Mouse (Mus musculus) kidney, embryonic 15.5 days (tissue): ENCODE results near the gene Prkcb. TPM values are rescaled to one million over a fixed set of nuclear protein-coding genes. Genes with fewer than 3 reads are reported as not detected.

ENCODE experiments used
- ATAC-seq: fragments of 200-750 bp; cut with Nextera tagmentation; replicated peaks from 2 replicates; pipeline ENCODE4 v1.8.0; 2017; ENCODE audit warnings: moderate TSS enrichment; ENCODE audit not compliant: low FRiP score
- H3K27ac ChIP-seq: fragments of 300-500 bp; sonication (generic); 2 replicates; pipeline ENCODE4 v1.5.1; 2015; ENCODE audit warnings: mild to moderate bottlenecking, inconsistent platforms
- H3K27me3 ChIP-seq: fragments of 300-500 bp; sonication (generic); 2 replicates; pipeline ENCODE4 v1.6.1; 2015; ENCODE audit warnings: inconsistent platforms
- H3K36me3 ChIP-seq: fragments of 300-500 bp; sonication (generic); 2 replicates; pipeline ENCODE4 v1.6.1; 2015; ENCODE audit warnings: inconsistent platforms
- H3K4me1 ChIP-seq: fragments of 300-500 bp; sonication (generic); 2 replicates; pipeline ENCODE4 v1.6.1; 2015; ENCODE audit warnings: inconsistent platforms
- H3K4me2 ChIP-seq: fragments of 300-500 bp; sonication (generic); 2 replicates; pipeline ENCODE4 v1.6.1; 2015; ENCODE audit warnings: moderate library complexity, mild to moderate bottlenecking, inconsistent platforms
- H3K4me3 ChIP-seq: fragments of 300-500 bp; sonication (generic); replicated peaks from 2 replicates; pipeline ENCODE4 v1.5.1; 2015; ENCODE audit warnings: mild to moderate bottlenecking, inconsistent platforms
- H3K9ac ChIP-seq: fragments of 300-500 bp; sonication (generic); 2 replicates; pipeline ENCODE4 v1.6.1; 2015; ENCODE audit warnings: mild to moderate bottlenecking, inconsistent platforms
- H3K9me3 ChIP-seq: fragments of 300-500 bp; sonication (generic); replicated peaks from 2 replicates; pipeline ENCODE4 v1.6.1; 2016; ENCODE audit warnings: inconsistent platforms
- WGBS: fragments of 180-500 bp; shearing (Covaris S2); methylation state at CpG from one replicate; pipeline ENCODE4 v1.1.7; 2015; ENCODE audit warnings: mixed read lengths; 5-methylcytosine and 5-hydroxymethylcytosine counted together
- polyA plus RNA-seq: library from polyadenylated mRNA; unstranded; fragments of >200 nt; fragmentation: Nextera tagmentation; extraction: Ambion mirVana; gene quantifications from 2 replicates; pipeline ENCODE4 v1.2.1, GENCODE M21; 2015

Prkcb gene
- polyA plus RNA-seq, 1 experiment from 2014 or later, result 5.9 TPM

DNA sequence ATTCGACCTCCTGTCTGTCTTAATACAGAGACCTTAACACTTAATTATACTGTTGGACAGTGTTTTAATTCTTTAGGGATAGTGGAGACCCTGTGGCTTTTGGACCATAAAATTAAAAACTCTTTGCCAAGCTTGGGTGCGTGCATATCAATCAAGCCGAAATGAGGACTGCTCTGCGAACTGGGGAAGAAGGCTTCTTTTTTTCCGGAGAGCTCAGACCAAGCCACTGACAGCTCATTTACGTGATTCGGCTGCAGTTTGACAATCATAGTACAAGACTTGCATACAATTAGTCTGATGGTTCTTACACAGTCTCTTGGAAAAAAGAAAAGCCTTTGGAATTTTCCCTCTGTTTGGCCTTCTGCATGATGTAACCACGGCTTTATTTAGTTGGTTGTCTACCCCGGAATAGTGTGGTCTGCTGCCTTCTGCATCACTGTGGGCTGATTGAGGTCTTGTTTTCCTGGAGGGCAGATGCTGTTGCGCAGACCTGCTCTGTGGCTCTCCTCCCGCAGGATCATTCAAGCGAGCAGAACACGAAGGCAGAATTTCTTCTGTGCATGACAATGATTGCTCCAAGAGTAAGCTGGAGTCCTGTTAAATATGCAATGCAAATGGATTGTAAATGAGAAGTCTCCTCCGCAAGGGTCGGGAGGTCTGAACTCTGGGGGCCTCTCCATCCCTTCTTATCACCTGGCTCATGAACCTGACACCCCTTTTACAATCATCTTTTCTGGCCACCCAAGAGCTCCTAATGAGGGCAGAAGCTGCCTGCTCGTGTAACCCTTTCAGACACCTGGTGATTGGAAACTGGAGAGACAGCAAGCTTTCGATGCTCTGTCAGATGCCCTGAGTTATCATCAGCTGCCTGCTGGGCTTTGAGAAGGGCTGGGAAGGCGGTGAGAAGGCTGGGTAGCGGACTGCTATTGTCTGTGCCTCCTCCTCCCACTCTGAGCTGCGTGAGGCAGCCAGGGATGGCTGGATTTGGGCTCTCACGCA, 189.3 kb downstream of the Prkcb start:
- no peak overlapping the region for H3K9ac ChIP-seq
- H3K4me1 ChIP-seq, result peaks cover 13% of the 10 kb centered on the region
- H3K27ac ChIP-seq, result no peak overlapping the region
- 10% methylated on average over 21 of the region's 21 CpGs for WGBS
- no peak for ATAC-seq
- no peaks in the 10 kb centered on the region for H3K36me3 ChIP-seq
- 0 out of 2 replicates have a peak, but pooled peaks cover 5% of the 10 kb centered on the region for H3K27me3 ChIP-seq
- H3K4me3 ChIP-seq, result no peak overlapping the region
- 0 out of 2 replicates have a peak, but pooled peaks cover 7% of the 10 kb centered on the region for H3K9me3 ChIP-seq
- H3K4me2 ChIP-seq, result no peak overlapping the region

DNA sequence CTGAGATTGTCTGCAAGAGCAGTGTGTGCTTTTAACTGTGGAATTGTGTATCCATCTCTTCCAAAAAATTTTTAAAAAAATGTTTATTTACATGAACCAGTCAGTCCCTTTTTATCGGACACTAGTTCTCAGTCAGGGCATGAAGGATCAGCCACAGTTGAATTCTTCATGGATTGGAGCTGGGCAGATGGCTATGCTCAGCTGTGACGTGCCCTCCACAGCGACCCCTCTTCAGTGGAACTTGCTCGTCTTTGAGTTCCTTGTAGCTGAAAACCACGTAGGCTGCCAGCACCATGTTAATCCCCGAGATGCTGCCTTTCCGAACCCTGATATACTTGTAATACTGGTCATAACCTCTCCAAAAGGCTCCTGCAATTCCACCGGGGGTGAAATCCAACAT, 195.4 kb downstream of the Prkcb start:
- Histone ChIP-seq H3K36me3 (no peaks in the 10 kb centered on the region), H3K27me3 (no peaks in the 10 kb centered on the region), H3K9me3 (no peaks in the 10 kb centered on the region), H3K4me3 (no peak overlapping the region), H3K4me2 (no peak overlapping the region), H3K4me1 (no peaks in the 10 kb centered on the region), H3K9ac (no peak overlapping the region), H3K27ac (no peak overlapping the region)
- 68% methylated on average over 8 of the region's 8 CpGs for WGBS
- ATAC-seq, result no peak

DNA sequence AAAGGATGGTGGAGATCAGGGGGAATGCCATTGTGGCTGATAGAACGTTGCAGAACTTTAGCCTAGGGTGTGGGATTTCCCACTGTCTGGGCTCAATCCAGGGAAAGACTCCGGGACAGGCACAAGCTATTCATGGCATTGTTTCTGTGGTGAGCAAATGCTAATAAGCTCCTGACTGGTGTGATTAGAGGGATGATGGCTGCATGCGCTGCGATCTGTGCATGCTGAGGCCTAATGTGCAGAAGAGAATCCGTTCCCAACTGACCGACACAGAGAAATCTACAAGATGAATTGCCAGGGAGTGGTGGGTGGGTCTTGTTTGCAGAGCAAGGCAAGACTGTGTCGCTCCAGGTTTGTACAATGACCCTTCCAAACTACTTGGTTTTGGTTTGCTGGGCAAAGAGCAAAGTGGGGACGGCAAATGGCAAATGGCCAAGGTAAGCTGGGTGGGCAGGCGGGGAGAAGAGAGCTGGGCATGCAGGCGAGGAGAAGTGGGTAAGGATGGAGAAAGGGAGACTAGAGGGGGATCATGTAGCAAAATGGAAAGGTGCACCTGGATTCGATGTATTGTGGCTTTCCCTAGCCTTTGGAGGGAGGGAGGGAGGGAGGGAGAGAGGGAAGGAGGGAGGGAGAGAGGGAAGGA, 199.5 kb downstream of the Prkcb start:
- no peak overlapping the region for H3K27ac ChIP-seq
- 60% methylated on average over 11 of the region's 11 CpGs for WGBS
- H3K9me3 ChIP-seq, result no peaks in the 10 kb centered on the region
- no peak overlapping the region for H3K9ac ChIP-seq
- H3K36me3 ChIP-seq, result no peaks in the 10 kb centered on the region
- no peak overlapping the region for H3K4me2 ChIP-seq
- ATAC-seq, result no peak
- H3K27me3 ChIP-seq, result no peaks in the 10 kb centered on the region
- no peak overlapping the region for H3K4me3 ChIP-seq
- no peaks in the 10 kb centered on the region for H3K4me1 ChIP-seq

DNA sequence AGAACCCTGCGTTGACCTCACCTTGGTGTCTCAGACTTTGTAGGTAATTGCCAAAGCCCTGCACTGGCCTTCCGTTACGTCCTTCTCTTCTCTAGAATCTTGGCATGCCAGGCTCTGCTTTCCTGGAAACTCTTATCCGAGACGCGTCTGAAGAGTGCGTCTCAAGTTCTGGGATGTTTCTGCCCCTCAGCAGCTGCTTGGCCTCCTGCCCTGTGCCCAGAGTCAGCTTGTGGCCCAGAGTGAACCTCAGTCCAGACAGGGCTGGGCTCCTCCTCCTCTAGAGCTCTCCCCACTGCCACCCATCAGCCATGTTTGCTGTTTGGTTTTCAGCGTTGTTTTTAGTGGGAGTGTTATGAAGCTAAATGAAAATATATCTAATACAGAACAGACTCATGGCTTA, 203.5 kb downstream of the Prkcb start:
- Histone ChIP-seq H3K9ac (no peak overlapping the region), H3K4me2 (no peak overlapping the region), H3K9me3 (no peaks in the 10 kb centered on the region), H3K27ac (no peak overlapping the region), H3K4me1 (no peaks in the 10 kb centered on the region), H3K36me3 (no peaks in the 10 kb centered on the region), H3K27me3 (no peaks in the 10 kb centered on the region), H3K4me3 (no peak overlapping the region)
- no peak for ATAC-seq
- 81% methylated on average over 8 of the region's 8 CpGs for WGBS

DNA sequence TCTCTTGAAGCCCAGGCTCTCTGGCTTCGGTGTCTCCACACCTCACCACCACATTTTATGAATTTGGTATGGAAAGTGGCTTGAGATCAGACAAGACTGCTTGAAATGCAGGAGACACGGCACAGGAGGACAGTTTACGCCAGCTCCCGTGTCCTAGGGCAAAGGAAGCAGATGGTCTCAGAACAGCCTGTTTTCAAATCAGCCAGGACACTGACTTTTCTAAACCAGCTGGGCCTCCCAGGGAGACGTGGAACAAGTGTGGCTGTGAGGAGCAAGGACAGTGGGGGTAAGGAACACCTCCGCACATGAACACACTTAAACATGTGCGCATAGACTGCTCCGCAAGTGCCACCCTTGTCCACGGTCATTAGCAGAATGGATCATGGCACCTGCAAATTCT, 204.4 kb downstream of the Prkcb start:
- Histone ChIP-seq H3K9ac (no peak overlapping the region), H3K4me2 (no peak overlapping the region), H3K4me1 (no peaks in the 10 kb centered on the region), H3K9me3 (no peaks in the 10 kb centered on the region), H3K27me3 (no peaks in the 10 kb centered on the region), H3K27ac (no peak overlapping the region), H3K4me3 (no peak overlapping the region), H3K36me3 (no peaks in the 10 kb centered on the region)
- ATAC-seq, result no peak
- 90% methylated on average over 9 of the region's 9 CpGs for WGBS

DNA sequence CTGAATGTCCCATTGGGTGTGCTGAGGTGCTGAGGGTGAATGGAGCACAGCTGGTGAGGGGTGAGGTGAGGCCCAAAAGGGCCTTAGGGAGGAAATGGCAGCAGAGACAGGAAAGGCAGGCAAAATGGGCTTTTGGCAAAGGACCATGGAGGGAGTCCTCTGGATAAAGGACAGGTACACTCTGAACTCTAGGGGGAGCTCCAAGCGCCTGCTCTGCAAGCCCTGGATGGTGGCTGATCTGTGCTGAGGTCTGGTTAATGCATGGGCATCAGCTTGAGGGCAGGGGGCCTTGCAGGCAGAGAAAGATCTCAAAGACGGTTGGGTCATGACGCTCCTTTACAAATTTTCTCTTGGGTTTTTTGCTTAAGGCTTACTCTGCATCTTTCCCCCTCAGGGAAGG, 205.5 kb downstream of the Prkcb start:
- H3K4me1 ChIP-seq, result no peaks in the 10 kb centered on the region
- H3K27me3 ChIP-seq, result no peaks in the 10 kb centered on the region
- H3K4me3 ChIP-seq, result no peak overlapping the region
- WGBS, result 18% methylated on average over 3 of the region's 3 CpGs
- no peaks in the 10 kb centered on the region for H3K36me3 ChIP-seq
- ATAC-seq, result no peak
- no peak overlapping the region for H3K9ac ChIP-seq
- no peaks in the 10 kb centered on the region for H3K9me3 ChIP-seq
- H3K4me2 ChIP-seq, result no peak overlapping the region
- no peak overlapping the region for H3K27ac ChIP-seq

DNA sequence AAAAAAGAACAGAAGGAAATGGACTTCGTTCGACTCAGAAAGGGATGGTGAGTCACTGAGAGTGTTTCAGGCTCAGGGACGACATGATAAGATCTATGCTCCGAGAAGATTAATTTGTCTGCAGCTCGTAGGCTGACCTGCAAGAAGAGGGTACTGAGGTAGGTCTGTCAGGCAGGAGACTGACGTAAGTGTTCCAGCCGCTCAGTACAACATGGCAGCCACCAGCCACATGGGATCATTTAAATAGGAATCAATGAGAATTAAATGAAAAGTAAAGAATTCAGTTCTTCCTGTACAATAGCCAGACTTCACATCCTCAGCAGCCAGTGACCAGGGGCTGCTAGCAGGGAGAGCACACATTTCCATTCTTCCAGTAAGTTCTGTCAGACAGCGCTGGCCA, 209.0 kb downstream of the Prkcb start:
- Histone ChIP-seq H3K4me3 (no peak overlapping the region), H3K27me3 (no peaks in the 10 kb centered on the region), H3K36me3 (no peaks in the 10 kb centered on the region), H3K4me2 (no peak overlapping the region), H3K9ac (no peak overlapping the region), H3K4me1 (no peaks in the 10 kb centered on the region), H3K9me3 (no peaks in the 10 kb centered on the region), H3K27ac (no peak overlapping the region)
- WGBS, result 63% methylated on average over 8 of the region's 8 CpGs
- no peak for ATAC-seq

DNA sequence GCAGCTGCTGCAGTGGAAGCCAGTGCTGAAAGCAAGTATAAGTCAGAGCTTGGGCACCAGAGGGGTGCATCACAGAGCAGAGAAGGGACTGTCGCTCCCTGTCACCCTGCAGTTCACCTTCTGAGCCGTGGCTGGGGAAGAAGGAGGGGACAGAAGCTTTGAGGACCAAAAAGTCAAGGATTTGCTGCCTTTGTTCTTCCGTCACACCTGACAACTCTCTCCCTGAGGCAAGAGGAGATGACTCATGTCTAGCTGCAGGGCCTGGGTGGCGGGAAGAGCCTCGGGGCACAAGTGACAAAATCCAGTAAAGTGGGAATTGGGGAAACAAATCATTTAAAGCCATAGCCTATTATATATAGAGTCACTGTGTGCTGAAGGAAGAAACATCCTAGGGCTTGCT, 209.9 kb downstream of the Prkcb start:
- no peak for ATAC-seq
- Histone ChIP-seq H3K9ac (no peak overlapping the region), H3K4me3 (no peak overlapping the region), H3K27ac (no peak overlapping the region), H3K36me3 (no peaks in the 10 kb centered on the region), H3K4me1 (no peaks in the 10 kb centered on the region), H3K27me3 (no peaks in the 10 kb centered on the region), H3K4me2 (no peak overlapping the region), H3K9me3 (no peaks in the 10 kb centered on the region)
- 43% methylated on average over 5 of the region's 5 CpGs for WGBS

DNA sequence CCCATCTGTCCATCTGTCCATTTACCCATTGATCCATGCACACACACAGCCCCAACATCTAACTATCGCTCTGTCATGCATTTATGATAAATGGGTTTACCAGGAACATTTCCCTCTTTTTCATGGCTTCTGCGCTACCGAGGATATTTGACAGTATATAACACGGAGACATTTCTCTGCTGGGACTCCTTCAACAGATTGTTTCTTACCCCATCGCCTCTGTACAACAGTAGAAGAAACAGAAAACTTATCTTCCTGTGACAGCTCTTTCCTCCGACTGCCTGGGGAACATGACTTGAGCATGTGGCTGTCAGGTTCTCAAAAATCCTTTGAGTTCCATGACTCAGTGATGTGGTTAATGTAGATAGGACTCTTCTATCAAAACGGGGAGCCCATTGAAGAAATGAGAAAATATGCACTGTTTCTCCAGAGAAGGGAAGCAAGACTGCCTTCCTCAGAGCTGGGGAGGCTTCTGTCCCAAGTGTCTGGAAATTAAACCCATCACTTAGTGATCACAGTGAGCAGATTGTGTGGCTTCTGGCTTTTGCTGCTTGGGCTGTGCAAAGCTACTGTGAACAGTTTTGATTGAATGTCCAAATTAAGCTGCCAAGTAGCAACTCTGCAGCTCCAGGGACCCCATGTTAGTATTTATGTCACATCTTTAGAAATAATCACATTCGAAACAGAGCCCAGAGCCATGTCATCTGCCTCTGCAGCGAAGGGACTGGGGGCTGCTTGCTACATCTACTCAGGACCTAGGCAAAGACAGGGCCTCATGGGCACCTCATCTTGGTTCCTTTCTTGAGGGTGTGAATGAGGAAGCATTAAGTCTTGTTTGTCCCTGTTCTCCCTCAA, 211.4 kb downstream of the Prkcb start:
- ATAC-seq, result no peak
- no peaks in the 10 kb centered on the region for H3K4me1 ChIP-seq
- no peak overlapping the region for H3K4me3 ChIP-seq
- WGBS, result 81% methylated on average over 9 of the region's 9 CpGs
- no peaks in the 10 kb centered on the region for H3K27me3 ChIP-seq
- no peak overlapping the region for H3K4me2 ChIP-seq
- H3K9ac ChIP-seq, result no peak overlapping the region
- H3K36me3 ChIP-seq, result no peaks in the 10 kb centered on the region
- no peaks in the 10 kb centered on the region for H3K9me3 ChIP-seq
- no peak overlapping the region for H3K27ac ChIP-seq

DNA sequence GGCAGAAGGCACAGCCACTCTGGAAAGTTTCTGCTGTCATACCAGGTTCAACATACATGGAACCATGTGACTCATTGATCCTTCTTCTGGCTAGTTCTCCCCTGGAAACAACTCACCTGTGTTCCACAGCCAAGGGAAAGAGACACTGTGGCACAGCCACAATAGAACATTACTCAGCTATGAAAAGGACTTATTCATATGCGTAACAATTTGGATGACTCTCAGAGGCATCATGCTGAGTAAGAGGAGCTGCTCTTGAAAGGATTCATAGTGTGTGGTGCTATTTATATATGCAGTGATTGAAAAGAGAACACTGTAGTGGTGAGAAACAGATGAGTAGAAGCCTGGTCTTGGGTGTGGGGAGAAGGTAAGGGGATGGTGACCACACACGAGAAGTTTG, 217.9 kb downstream of the Prkcb start:
- Histone ChIP-seq H3K27me3 (no peaks in the 10 kb centered on the region), H3K36me3 (no peaks in the 10 kb centered on the region), H3K9ac (no peak overlapping the region), H3K27ac (no peak overlapping the region), H3K9me3 (no peaks in the 10 kb centered on the region), H3K4me2 (no peak overlapping the region), H3K4me1 (no peaks in the 10 kb centered on the region), H3K4me3 (no peak overlapping the region)
- 95% methylated on average over 2 of the region's 2 CpGs for WGBS
- ATAC-seq, result no peak

DNA sequence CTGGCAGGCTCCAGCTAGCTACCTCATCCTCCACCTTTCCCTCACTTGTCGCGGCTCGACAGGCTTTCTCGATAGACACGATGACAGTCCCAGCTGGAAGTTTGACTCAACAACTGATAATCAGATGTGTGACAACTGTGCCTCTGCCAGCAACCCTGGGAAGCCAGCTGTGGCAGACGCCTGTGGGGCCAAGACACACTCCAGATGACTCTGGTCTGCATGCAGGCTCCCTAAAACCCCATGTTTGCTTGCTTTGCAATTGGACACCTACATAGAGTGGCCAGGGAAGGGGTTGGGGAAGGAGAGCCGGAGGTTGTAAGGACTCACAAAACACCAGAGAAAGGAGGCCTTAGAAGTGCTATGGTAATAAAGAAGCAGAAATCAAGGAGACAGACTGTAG, 221.4 kb downstream of the Prkcb start:
- Histone ChIP-seq H3K9ac (no peak overlapping the region), H3K27ac (no peak overlapping the region), H3K4me2 (no peak overlapping the region), H3K9me3 (no peaks in the 10 kb centered on the region), H3K4me3 (no peak overlapping the region), H3K4me1 (no peaks in the 10 kb centered on the region), H3K27me3 (no peaks in the 10 kb centered on the region), H3K36me3 (no peaks in the 10 kb centered on the region)
- no peak for ATAC-seq
- WGBS, result 29% methylated on average over 7 of the region's 7 CpGs
